Mouse (Mus musculus) cortical plate, adult 2 months (tissue): ENCODE data around the gene Ltc4s.

Experiments
- CTCF ChIP-seq: fragments of 200-500 bp; IDR thresholded peaks from 2 replicates; pipeline ENCODE4 v1.5.1; 2011; ENCODE audit warnings: mild to moderate bottlenecking, control low read depth, low read length; ENCODE audit not compliant: insufficient read depth; ENCODE audit errors: extremely low read depth
- POLR2A ChIP-seq: fragments of 200-500 bp; IDR thresholded peaks from 2 replicates; pipeline ENCODE4 v1.6.1; 2011; ENCODE audit warnings: mild to moderate bottlenecking, low read length, control low read depth; ENCODE audit not compliant: insufficient read depth; ENCODE audit errors: extremely low read depth

- TF ChIP-seq CTCF = no peak
- no peak for TF ChIP-seq POLR2A
These were observed 39.3 kb upstream of the Ltc4s start for GRCm38 (mm10) chr11:50277706-50278105.
